Mouse (Mus musculus) forebrain, embryonic 13.5 days (tissue): ENCODE data around the gene Tmem252. TPM values are rescaled to one million over a fixed set of nuclear protein-coding genes. Genes with fewer than 3 reads are reported as not detected.

Source experiments
- ATAC-seq: fragments of 200-750 bp; cut with Nextera tagmentation; 2 replicates; pipeline ENCODE4 v1.8.0; 2017
- H3K27ac ChIP-seq: fragments of 300-500 bp; sonication (generic); 2 replicates; pipeline ENCODE4 v1.5.1; 2015; ENCODE audit warnings: inconsistent platforms, mild to moderate bottlenecking, moderate library complexity
- H3K27me3 ChIP-seq: fragments of 300-500 bp; sonication (generic); 2 replicates; pipeline ENCODE4 v1.6.1; 2015; ENCODE audit warnings: mild to moderate bottlenecking, inconsistent platforms
- H3K36me3 ChIP-seq: fragments of 300-500 bp; sonication (generic); 2 replicates; pipeline ENCODE4 v1.6.1; 2015; ENCODE audit warnings: mild to moderate bottlenecking, inconsistent platforms; ENCODE audit not compliant: poor library complexity, severe bottlenecking
- H3K4me1 ChIP-seq: fragments of 300-500 bp; sonication (generic); 2 replicates; pipeline ENCODE4 v1.6.1; 2015; ENCODE audit warnings: inconsistent platforms
- H3K4me2 ChIP-seq: fragments of 300-500 bp; sonication (generic); 2 replicates; pipeline ENCODE4 v1.6.1; 2015; ENCODE audit warnings: inconsistent platforms, mild to moderate bottlenecking, moderate library complexity
- H3K4me3 ChIP-seq: fragments of 300-500 bp; sonication (generic); 2 replicates; pipeline ENCODE4 v1.5.1; 2015; ENCODE audit warnings: mild to moderate bottlenecking, inconsistent platforms
- H3K9ac ChIP-seq: fragments of 300-500 bp; sonication (generic); 2 replicates; pipeline ENCODE4 v1.6.1; 2015; ENCODE audit warnings: mild to moderate bottlenecking, inconsistent platforms
- H3K9me3 ChIP-seq: fragments of 300-500 bp; sonication (generic); replicated peaks from 2 replicates; pipeline ENCODE4 v1.6.1; 2016; ENCODE audit warnings: inconsistent platforms
- WGBS: fragments of 180-500 bp; shearing (Covaris S2); methylation state at CpG from one replicate; pipeline ENCODE4 v1.1.7; 2015; 5-methylcytosine and 5-hydroxymethylcytosine counted together
- polyA plus RNA-seq: library from polyadenylated mRNA; unstranded; fragments of >200 nt; fragmentation: Nextera tagmentation; extraction: Ambion mirVana; gene quantifications from 2 replicates; pipeline ENCODE4 v1.2.1, GENCODE M21; 2015

The Tmem252 gene
- 0.84 and 0.88 TPM in 2 replicates for polyA plus RNA-seq

DNA sequence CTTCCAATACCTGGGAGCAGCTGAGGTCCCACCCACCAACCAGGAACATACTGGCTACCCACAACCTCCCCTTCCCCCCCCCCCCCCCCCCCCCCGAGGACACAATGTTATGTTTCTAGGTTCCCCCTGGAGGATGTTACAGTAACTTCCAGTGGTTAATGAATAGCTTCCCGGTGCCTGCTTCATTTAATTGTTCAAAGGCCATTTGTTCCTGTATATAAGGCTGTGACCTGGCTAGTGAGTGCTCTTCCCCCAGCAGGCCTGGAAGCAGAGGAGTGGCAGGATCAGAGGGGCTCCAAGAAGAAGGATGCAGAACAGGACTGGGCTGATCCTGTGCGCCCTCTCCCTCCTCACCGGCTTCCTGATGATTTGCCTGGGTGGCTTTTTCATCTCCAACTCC lies at the start of gene Tmem252:
Tmem252 (plus strand) TSS at position 247 of the 400 bp plus-strand sequence.
- Histone ChIP-seq H3K27me3 (no peaks in the 10 kb centered on the region), H3K27ac (no peak within 1 kb of the TSS), H3K4me2 (no peak within 1 kb of the TSS), H3K4me1 (no peaks in the 10 kb centered on the region), H3K4me3 (no peak within 1 kb of the TSS), H3K9ac (no peak within 1 kb of the TSS), H3K36me3 (no peaks in the 10 kb centered on the region), H3K9me3 (no peaks in the 10 kb centered on the region)
- 59% methylated on average over 4 of the region's 4 CpGs for WGBS
- ATAC-seq, result no peak

DNA sequence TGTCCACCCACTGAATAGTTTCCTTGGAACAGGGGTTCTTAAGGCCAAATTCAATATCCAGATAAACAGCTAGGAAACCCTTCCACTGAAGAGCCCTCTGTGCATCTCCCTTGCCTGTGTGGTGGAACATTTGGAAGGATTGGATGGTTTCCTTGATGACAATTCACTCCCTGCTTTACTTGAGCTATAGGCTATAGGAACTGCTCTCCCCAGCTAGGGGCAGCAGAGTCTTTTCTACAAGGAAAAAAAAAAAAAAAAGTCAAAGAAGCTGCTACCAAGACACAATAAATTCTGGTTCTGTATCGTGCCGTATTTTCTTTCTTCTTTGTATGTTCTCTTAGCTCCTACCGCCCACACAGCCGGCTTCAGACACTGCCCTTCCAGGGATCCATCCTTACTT lies 45.8 kb upstream of the Tmem252 start:
- H3K4me3 ChIP-seq, result no peak overlapping the region
- no peak overlapping the region for H3K4me2 ChIP-seq
- no peaks in the 10 kb centered on the region for H3K36me3 ChIP-seq
- no peak overlapping the region for H3K27ac ChIP-seq
- H3K9ac ChIP-seq, result no peak overlapping the region
- ATAC-seq, result no peak
- WGBS, result 93% methylated on average over 4 of the region's 4 CpGs
- H3K27me3 ChIP-seq, result no peaks in the 10 kb centered on the region
- H3K9me3 ChIP-seq, result no peaks in the 10 kb centered on the region
- H3K4me1 ChIP-seq, result no peaks in the 10 kb centered on the region

DNA sequence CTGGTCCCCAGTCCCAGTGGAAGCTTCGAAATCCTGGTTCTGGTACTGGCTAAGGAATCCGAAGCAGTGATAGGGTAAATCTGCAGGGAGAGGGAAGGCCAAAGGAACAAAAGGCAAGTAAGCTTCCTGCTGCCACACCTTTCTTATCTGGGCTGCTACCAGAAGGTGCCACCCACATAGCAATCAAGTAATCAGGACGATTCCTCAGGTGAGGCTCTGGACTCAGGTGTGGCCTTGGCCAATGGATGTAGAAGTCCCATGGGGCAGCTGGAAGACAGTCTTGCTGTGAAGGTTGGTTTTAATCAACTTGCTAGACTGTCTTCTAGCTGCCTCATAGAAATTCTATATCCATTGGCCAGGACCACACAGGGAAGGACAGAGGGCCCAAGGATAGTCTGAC lies 40.8 kb upstream of the Tmem252 start:
- 87% methylated on average over 3 of the region's 3 CpGs for WGBS
- Histone ChIP-seq H3K4me2 (no peak overlapping the region), H3K9me3 (no peaks in the 10 kb centered on the region), H3K4me3 (no peak overlapping the region), H3K36me3 (no peaks in the 10 kb centered on the region), H3K27me3 (no peaks in the 10 kb centered on the region), H3K9ac (no peak overlapping the region), H3K27ac (no peak overlapping the region), H3K4me1 (no peaks in the 10 kb centered on the region)
- ATAC-seq, result no peak

DNA sequence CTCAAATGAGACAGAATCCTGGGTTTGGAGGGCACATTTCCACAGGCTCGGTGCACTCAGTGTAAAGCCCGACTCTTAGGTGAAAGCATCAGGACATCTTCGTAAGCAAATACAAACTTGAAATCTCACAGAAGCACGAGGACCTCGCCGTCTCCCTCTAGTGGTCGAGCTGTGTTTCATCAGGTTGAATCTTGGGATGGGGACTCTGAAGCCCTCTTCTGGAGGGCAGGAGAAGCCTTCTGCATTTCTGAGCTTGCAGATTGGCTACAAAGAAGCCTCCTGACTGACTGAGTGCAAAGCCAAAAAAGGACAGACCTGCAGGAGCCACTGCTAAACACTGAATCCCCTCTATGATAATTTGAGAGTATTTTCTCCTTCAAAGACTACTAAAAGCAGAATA lies 39.2 kb upstream of the Tmem252 start:
- H3K36me3 ChIP-seq, result no peaks in the 10 kb centered on the region
- no peak overlapping the region for H3K9ac ChIP-seq
- 6% methylated on average over 7 of the region's 7 CpGs for WGBS
- no peak overlapping the region for H3K4me3 ChIP-seq
- H3K4me1 ChIP-seq, result no peaks in the 10 kb centered on the region
- H3K27me3 ChIP-seq, result no peaks in the 10 kb centered on the region
- H3K27ac ChIP-seq, result no peak overlapping the region
- ATAC-seq, result 0 out of 2 replicates have a peak, but pooled peaks have one; percentile 50
- no peaks in the 10 kb centered on the region for H3K9me3 ChIP-seq
- H3K4me2 ChIP-seq, result no peak overlapping the region

DNA sequence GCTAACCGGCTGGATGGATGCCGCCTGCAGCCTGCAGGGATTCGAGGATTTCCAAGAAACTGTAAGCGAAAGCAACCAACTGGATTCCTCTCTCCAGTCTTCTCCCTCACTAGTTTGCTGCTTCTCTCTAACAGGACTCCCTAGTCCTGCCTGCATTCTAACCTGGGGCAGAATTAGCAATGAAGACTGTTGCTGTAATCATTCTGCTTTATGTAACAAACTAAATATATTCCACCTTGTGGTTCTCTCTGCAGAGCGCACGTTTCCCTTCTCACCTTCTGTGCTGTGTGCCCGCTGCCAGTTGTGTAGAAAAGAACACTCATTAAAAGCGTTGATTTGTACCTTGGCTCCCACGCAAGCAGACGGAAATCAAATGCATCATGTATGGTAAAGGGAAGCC lies 37.2 kb upstream of the Tmem252 start:
- no peak overlapping the region for H3K4me2 ChIP-seq
- no peaks in the 10 kb centered on the region for H3K4me1 ChIP-seq
- no peaks in the 10 kb centered on the region for H3K9me3 ChIP-seq
- no peak for ATAC-seq
- H3K27ac ChIP-seq, result no peak overlapping the region
- no peak overlapping the region for H3K4me3 ChIP-seq
- WGBS, result 82% methylated on average over 10 of the region's 10 CpGs
- no peak overlapping the region for H3K9ac ChIP-seq
- H3K27me3 ChIP-seq, result no peaks in the 10 kb centered on the region
- H3K36me3 ChIP-seq, result no peaks in the 10 kb centered on the region

DNA sequence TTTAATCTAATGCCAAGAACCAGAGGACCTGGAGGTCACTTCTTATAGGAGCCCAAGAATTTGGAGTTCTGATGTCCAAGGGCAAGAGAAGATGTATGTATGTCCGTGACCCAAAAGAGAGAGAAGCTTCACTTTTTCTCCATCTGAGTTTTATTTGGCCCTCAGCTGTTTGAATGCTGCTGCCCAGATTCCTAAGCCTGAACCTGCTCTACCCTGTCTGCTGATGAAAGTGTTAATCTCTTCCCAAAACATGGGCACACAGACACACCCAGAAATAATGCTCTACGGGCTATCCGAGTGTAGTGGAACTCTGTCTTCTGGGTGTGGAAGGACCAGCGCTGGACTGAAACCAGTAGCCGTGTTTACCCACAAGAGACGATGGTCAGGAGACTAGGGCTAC lies 35.8 kb upstream of the Tmem252 start:
- H3K4me2 ChIP-seq, result no peak overlapping the region
- no peaks in the 10 kb centered on the region for H3K27me3 ChIP-seq
- no peak overlapping the region for H3K4me3 ChIP-seq
- ATAC-seq, result no peak
- no peak overlapping the region for H3K27ac ChIP-seq
- no peaks in the 10 kb centered on the region for H3K36me3 ChIP-seq
- 96% methylated on average over 6 of the region's 6 CpGs for WGBS
- no peak overlapping the region for H3K9ac ChIP-seq
- no peaks in the 10 kb centered on the region for H3K9me3 ChIP-seq
- no peaks in the 10 kb centered on the region for H3K4me1 ChIP-seq

DNA sequence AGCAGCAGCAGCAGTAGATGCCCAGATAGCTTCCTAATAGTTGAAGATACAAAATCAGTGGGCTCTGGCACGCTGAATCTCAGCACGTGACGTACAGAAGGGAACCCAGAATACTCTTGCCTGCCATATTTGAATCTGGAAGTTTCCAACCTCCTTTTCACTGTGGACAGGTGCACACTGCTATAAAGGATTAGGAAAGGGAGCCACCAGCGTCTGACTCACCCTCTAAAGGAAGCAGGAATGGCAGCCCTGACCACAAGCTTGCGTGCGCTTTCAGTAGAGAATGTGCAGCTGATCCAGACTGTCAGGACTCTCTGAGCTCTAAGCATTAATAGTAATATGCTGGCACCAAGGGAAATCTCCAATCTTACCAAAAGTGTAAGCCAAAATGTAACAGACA lies 32.8 kb upstream of the Tmem252 start:
- H3K4me3 ChIP-seq, result no peak overlapping the region
- no peaks in the 10 kb centered on the region for H3K9me3 ChIP-seq
- H3K9ac ChIP-seq, result no peak overlapping the region
- 86% methylated on average over 6 of the region's 6 CpGs for WGBS
- H3K27ac ChIP-seq, result no peak overlapping the region
- no peaks in the 10 kb centered on the region for H3K36me3 ChIP-seq
- ATAC-seq, result no peak
- no peak overlapping the region for H3K4me2 ChIP-seq
- no peaks in the 10 kb centered on the region for H3K4me1 ChIP-seq
- no peaks in the 10 kb centered on the region for H3K27me3 ChIP-seq

DNA sequence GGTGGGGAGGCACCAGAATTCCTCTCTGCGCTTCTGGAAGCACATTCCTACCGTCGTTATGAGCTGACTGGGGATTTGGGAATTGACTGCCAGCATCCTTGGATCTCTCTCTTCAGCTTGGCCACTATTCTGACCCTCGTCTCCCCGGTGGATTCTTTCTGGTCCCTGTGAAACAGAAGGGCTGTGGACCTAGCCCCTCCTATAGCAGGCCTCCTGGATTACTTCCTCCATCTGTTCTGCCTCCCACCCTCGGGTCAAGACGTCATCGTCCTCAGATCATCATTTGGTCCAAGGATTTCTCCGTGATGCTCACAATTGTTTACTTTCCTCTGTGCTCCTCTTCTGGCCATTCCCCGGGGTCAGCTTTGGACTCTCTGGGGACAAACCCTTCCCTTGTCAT lies 28.8 kb upstream of the Tmem252 start:
- ATAC-seq, result no peak
- no peak overlapping the region for H3K9ac ChIP-seq
- H3K4me2 ChIP-seq, result no peak overlapping the region
- H3K4me3 ChIP-seq, result no peak overlapping the region
- no peaks in the 10 kb centered on the region for H3K9me3 ChIP-seq
- no peak overlapping the region for H3K27ac ChIP-seq
- WGBS, result 88% methylated on average over 10 of the region's 10 CpGs
- no peaks in the 10 kb centered on the region for H3K27me3 ChIP-seq
- no peaks in the 10 kb centered on the region for H3K4me1 ChIP-seq
- no peaks in the 10 kb centered on the region for H3K36me3 ChIP-seq

DNA sequence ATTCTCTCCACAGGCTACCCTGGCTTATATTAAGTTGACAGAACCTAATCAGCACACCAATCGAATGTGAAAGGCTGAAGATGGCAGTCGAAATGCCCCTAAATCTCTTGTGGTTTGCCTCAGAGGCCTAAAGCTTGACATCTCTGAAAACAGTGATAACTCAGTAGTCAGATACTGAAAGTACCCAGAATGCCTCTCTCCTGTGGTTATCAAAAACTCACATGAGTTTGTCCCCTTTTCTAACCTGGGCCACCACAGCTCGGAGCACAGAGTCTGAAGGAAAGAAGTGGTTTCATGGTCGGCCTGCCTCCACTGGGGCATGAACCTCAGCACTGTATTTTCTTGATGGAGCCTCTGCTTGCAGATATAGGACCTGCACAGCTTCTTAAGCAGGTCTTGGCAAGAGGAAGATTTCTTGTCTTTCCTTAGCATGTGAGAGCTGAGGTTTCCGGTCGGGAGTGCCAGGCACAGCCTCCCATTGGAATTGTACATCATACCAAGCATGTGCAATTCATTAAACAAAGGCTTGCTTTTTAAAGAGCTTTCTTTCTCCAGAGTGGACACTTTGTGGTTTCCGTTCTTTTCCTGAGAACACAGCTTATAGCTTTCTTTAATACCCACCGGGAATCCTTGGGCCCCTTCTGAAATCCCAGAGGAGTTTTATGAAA lies 27.5 kb upstream of the Tmem252 start:
- no peak for ATAC-seq
- H3K27ac ChIP-seq, result no peak overlapping the region

DNA sequence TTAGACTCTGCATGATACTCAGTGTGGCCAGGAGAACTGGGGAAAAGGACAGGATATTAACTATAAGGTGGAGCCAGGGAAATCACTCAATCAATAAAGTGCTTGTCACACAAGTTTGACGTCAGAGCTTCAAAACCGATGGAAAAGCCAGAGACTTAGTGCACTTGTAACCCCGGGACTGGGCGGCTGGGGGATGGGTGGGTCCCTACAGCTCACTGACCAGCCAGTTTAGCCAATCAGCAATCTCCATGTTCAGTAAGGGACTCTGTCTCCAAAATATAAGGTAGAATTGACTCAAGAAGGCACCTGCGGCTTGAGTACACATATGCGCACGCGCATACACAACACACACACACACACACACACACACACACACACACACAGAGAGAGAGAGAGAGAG lies 25.8 kb upstream of the Tmem252 start:
- 81% methylated on average over 8 of the region's 8 CpGs for WGBS
- H3K9ac ChIP-seq, result no peak overlapping the region

More for the DNA sequence above, 27.5 kb upstream of the Tmem252 start:
- no peaks in the 10 kb centered on the region for H3K27me3 ChIP-seq
- H3K9me3 ChIP-seq, result no peaks in the 10 kb centered on the region
- H3K4me3 ChIP-seq, result no peak overlapping the region
- H3K9ac ChIP-seq, result no peak overlapping the region
- no peaks in the 10 kb centered on the region for H3K36me3 ChIP-seq
- 78% methylated on average over 8 of the region's 8 CpGs for whole genome bisulfite sequencing
- peaks cover 9% of the 10 kb centered on the region; the same call in 1 of the 2 replicates for H3K4me1 ChIP-seq
- H3K4me2 ChIP-seq, result no peak overlapping the region

DNA sequence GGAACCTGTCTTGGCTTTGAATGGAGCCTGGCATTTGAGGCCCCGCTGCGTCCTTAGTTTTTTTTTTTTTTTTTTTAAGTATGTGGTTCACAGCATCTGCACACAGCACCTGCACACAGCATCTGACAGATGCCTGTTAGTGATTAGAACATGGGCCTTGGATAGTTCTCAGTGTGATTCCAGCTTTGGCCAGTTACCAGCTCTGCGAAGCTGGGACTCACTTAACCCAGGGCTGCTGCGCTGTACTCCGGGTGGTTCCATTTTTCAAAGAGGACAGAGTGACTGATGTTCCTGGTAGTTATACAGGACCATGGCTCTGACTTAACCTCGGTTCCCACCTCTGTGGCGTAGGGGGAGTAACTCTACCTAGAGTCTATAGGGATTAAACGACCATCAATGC lies 23.4 kb upstream of the Tmem252 start:
- WGBS, result 53% methylated on average over 8 of the region's 8 CpGs
- Histone ChIP-seq H3K4me2 (no peak overlapping the region), H3K9ac (no peak overlapping the region), H3K4me1 (peaks cover 15% of the 10 kb centered on the region; the same call in 1 of the 2 replicates), H3K36me3 (no peaks in the 10 kb centered on the region), H3K4me3 (no peak overlapping the region), H3K27ac (no peak overlapping the region), H3K27me3 (no peaks in the 10 kb centered on the region), H3K9me3 (no peaks in the 10 kb centered on the region)
- peak; percentile 52; the same call in 1 of the 2 replicates for ATAC-seq

More for the DNA sequence above, 25.8 kb upstream of the Tmem252 start:
- no peak for ATAC-seq
- Histone ChIP-seq H3K27me3 (no peaks in the 10 kb centered on the region), H3K27ac (no peak overlapping the region), H3K9me3 (no peaks in the 10 kb centered on the region), H3K36me3 (no peaks in the 10 kb centered on the region), H3K4me2 (no peak overlapping the region), H3K4me1 (peaks cover 15% of the 10 kb centered on the region; the same call in 1 of the 2 replicates), H3K4me3 (no peak overlapping the region)

DNA sequence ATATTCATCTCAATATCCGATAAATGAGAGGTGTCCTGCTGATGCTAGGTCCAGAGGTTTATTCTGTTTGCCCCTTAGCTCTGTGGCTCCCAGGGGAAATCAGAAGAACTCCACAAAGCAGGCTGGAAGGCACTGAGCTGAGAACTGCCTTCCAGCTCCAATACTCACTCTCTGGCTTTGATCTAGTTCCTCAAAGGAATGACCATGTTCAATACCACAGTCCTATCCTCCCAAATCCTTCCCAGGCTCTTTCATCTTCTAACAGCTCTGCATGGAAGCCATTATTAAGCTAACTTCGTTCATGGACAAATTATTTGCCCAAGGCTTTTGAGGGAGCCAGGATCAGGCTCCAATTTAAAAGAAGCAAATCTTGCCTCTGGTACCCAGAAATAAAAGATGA lies 22.2 kb upstream of the Tmem252 start:
- Histone ChIP-seq H3K4me3 (no peak overlapping the region), H3K9ac (no peak overlapping the region), H3K36me3 (no peaks in the 10 kb centered on the region), H3K27ac (peak overlapping the region; percentile 35), H3K27me3 (no peaks in the 10 kb centered on the region), H3K9me3 (no peaks in the 10 kb centered on the region), H3K4me2 (no peak overlapping the region), H3K4me1 (peaks cover 15% of the 10 kb centered on the region; the same call in 1 of the 2 replicates)
- 33% methylated on average over 2 of the region's 2 CpGs for WGBS
- ATAC-seq, result no peak
